Mouse (Mus musculus) liver, adult (tissue): ENCODE measurements around the gene Ttc39d.

Source experiments
- GATA4 ChIP-seq: IDR thresholded peaks from 2 replicates; pipeline ENCODE4 v1.6.1; 2014; ENCODE audit warnings: mild to moderate bottlenecking, low read length; ENCODE audit not compliant: insufficient replicate concordance

Gene Ttc39d

DNA sequence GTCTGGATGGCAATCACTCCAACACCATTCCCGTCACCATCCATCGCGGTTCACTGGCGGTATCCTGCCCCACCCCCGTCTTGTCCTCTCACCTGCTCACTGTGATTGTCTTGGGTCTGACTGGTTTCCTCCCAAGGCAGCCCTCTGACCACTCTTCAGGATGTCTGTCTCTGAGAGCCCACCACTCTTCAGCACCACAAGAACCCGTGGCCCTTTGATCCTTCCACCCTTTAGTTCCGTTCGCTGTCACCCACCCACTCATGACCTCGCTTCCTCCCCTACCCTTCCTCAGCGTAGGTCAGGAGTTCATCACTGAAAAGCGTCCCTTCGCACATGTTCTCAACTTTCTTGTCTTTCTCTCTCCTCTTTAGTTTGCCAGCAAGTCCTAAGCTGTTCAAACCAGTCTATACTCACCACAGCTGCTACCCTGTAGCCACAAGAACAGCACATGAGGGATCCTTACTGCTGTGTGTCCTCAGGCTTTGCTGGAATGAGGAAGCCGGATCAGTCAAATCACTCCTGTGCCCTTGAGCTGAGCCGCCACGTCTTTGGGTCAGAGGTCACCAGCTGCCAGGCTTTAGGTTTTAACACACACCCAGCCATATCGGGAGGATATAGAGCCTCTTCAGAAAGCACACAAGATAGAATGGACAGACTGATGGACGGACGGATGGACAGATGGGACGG lies 32.4 kb upstream of the Ttc39d start:
- no peak for TF ChIP-seq GATA4

DNA sequence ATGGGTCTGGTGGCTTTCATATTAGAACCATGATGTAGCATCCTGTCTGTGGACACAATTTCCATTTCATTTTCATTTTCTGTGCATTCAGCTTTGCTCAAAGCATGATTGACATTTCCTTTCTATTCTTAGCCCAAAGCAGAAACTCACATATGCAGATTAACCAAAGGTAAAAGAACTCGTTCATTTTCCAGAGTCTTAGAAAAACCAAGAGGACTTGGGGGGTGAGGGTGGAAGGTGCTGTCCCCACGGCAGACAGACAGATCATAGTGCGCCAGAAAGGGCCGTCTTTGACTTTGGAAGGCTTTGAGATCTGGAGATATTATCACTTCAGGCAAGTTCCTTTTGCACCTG lies 31.9 kb upstream of the Ttc39d start:
- no peak for TF ChIP-seq GATA4

DNA sequence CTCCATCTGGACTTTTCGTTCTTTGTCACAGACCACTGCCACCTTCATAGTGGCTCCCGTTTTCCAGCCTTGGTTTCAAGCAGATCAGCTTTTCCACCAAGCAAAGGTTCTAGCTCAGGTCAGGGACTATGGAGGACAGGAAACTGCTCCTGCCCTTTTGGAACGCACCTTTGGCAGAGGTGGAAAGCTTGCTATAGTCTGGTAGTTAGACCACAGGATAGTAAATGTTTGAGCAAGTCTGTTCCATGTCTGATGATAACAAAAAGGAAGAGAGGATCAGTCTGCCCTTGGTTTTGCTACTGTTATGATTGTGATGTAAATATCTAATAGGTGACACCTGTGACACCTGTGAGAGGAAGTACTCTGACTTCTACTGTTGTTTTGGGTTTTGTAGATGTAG lies 31.3 kb upstream of the Ttc39d start:
- no peak for TF ChIP-seq GATA4

DNA sequence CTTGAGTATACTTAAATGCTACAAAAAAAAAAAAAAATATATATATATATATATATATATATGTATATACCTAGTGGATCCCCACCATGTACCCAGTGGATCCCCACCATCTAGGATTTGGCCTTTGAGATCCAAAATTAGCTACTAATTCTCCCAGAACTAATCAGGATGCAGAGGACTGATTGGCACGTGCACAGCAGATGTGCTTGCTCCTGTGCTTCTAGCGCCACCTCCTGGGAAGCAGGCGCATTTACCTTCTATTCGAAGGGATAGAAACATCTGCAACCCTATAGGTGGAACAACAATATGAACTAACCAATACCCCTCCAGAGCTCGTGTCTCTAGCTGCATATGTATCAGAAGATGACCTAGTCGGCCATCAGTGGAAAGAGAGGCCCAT lies 27.3 kb upstream of the Ttc39d start:
- TF ChIP-seq GATA4, result no peak

DNA sequence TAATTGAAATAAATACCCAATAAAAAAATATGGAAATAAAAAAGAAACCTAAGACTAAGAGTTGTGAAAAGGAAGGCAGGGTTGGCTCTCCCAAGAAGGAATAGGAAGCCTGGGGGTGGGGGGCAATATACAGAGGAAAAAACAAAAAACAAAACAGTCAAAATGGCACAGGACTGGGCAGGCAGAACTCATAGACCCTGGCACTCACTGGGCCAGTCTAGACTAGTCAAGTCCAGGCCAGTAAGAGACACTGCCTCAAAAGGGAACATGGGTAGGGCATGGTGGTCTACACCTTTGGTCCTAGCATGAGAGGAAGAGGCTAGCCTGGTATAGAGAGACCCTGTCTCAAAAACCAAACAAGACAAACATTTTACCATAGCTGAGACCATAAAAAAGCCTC lies 26.8 kb upstream of the Ttc39d start:
- TF ChIP-seq GATA4, result no peak

DNA sequence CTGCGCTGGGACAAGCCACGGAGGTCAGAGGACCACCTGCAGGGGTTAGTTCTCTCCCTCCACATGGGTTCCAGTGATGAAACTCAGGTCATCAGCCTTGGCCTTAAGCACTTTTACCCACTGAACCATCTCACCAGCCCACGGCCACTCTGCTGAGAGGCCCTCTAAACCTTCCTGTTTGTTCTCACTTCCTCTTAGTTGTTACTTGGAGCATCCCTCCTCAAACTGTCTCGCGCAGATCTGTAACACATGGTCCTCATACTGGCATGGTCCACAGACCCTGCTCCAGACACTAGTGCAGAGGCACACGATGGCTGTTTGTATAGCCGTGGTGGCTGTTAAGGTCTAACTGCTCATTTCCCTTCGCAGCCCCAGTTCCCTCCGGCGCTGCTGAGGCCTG lies 23.6 kb upstream of the Ttc39d start:
- no peak for TF ChIP-seq GATA4

DNA sequence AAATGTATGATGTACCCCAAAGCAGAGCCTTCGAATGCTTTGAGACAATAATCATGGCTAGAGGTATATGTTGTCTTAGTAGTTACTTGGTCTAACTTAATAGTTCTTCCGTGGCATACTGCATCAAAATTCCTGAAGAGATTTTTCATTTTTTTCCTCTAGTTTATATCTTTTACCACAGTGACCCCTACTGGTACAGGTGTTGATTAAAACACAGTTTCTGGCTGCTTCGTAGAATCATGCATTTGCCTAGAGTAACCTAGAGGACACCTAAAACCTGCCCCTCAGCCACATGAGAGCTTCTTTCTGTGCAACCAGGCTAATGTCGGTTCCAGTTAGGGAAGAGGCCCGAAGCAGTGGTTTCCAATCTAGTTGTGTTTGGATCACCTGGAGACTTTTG lies 14.2 kb upstream of the Ttc39d start:
- no peak for TF ChIP-seq GATA4

DNA sequence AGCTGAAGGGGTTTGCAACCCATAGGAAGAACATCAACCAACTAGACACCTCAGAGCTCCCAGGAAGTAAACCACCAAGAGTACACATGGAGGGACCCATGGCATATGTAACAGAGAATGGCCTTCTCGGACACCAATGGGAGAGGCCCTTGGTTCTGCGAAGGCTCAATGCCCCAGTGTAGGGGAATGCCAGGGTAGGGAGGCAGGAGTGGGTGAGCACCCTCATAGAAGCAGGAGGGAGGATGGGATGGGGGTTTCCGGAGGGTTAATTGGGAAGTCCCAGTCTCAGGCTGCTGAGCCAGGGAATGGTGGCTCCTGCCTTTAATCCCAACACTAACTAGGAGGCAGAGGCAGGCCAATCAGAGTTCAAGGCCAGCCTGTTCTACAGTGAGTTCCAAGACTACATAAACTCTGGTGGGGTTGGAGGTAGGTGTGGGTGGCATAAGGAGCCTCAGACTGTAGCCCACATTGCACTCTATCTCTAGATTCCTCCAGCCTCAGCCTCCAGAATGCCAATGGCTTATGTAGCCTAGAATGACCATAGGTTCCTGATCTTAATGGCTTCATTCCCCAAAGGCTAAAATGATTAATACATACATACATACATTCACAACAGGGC lies 8.0 kb upstream of the Ttc39d start:
- no peak for TF ChIP-seq GATA4

DNA sequence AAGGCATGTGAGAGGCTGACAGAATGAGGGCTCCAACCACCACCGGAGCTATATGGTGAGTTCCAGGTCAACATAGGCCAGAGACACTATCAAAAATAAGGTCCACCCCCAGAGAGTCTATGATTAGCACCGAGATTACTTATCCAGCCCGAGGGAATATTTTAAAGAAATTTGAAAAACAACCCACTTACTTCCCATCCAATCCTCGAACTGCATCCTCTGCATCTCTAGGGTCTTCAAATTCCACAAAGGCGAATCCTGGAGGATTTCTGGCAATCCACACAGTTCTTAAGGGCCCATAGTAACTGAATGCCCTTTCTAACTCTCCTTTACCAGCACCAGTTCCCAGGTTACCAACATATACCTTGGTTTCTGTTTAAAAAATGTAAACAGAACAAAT lies 1.6 kb upstream of the Ttc39d start:
- no peak for TF ChIP-seq GATA4

DNA sequence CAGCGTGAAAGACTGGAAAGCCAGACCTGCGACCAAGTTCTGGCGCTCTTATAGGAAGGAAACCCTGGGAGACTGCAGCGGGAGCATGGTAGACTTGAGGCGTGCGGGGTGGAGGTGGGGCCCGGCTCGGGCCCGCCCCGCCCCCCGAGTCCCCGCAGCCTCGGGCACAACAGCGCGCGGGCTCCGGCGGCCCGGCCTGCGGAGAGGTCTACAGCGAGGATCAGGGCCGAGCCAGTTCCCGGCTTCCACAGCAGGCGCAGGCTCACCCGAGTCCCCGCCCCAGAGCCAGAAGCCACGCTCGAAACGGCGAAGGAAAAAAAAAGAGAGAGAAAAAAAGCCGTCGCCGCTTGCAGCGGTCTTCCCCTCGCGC lies 974 bp upstream of the Ttc39d start:
- no peak for TF ChIP-seq GATA4

DNA sequence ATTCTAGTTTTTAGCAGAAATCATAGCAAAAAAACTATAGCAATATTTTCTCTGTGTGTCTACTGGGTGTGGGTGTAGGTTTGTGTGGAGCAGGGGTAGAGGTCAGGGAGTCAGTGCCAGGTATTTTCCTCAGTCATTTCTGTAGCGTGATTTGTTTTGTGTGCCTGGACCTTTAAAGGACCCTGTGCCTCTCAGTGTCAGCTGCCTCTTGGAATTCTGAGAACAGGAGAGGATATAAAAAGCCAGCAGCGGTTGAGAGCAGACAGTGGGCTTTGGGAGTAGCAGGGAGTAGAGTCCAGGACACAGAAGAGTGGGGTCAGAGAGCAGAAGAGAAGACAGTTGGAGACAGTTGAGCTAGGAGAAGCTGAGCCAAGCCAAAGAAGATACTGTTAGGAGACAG lies 12.9 kb downstream of the Ttc39d start:
- TF ChIP-seq GATA4, result no peak

DNA sequence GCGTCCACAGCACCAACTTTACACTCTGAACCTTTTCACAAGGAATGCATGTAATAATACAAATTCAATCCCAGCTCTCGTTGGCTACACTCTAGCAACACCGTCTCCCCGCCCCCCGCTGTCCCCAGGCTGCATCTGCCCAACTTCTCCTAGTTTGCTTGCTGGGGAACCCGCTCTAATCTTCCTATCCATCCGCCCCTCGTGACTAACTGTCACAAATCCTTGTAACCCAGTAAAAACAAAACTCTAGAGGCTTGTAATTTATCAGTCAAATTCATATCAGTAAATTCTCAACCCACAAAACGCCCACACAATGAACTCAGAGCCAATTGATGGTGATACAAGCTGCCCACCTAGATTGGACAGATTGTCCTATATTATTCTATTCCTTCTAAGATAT lies 13.9 kb downstream of the Ttc39d start:
- TF ChIP-seq GATA4, result no peak

DNA sequence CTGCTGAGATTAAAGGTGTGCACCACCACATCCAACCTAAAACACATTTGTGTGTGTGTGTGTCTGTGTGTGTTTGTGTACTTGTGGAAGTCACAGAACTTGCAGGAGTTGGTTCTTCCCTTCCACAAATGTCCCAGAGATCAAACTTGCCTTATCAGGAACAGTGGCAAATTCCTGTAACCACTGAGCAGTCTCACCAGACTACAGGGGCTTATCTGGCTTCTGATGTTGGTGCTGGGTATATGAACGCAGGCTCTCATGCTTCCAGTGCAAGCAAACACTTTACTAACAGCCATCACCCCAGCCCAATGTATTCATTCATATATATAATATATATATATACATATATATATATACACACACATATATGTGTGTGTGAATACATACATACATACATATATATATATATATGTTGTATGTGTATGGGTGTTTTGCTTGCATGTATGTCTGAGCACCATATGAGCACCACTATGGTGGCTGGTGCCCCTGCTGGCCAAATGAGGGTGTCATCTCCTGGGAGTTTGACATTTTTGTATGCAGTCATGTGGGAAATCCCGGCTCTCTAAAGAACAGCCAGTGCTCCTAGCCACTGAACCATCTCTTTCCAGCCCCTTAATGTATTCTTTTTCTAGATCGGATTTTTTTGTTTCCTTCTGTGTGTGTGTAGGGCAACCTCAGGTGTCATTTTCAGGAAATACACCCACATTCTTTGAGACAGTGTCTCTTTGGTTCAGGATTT lies 14.8 kb downstream of the Ttc39d start:
- no peak for TF ChIP-seq GATA4

DNA sequence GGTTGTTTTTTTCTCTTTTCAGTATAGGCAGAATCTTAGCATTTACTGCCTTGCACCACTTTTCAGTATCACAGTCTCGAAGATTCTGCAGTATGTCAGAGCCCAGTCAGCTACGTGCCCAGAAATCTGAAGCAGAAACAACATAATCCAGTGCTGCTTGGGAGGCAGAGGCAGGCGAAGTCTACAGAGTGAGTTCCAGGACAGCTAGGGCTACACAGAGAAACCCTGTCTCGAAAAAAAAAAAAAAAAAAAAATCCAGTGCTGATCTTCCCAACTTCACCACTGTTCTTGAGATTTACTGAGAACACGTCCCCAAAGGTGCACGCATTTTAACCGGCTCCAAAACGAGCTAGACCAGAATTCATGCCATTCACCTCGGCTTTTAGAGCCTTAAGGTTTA lies 16.6 kb downstream of the Ttc39d start:
- no peak for TF ChIP-seq GATA4

DNA sequence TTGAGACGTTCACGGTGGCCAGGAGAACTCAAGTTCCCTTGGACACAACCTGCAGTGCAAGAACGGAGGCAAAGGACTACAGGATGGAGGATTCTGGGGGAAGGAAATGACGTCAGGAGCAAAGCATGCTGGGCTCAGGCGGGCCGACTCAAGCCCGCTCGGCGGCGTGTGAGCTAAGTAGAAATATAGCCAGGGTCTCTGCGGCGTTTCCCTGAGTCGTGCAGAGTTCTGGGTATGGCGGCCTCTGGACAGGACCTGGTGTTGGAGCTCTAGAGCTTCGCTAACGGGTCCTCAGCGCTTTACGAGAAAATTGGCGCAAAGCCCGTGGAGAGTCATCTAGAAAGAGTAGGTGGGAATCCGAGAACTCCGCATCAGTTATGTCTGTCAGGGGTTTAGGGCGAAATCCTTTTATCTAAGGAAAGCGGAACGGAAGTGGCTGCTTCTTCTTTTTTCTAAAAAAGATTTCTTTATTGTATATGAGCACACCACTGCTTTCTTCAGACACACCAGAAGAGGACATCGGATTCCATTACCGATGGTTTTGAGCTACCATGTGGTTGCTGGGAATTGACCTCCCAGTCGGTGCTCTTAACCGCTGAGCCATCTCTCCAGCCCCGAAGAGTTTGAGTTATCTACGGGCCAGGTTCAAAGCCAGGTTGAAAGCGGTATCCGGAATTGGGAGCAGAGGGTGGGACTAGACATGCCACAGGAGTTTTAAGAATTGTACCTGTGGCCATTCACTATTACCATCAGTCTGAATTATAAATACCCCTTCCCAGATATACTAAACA lies 17.3 kb downstream of the Ttc39d start, which contains the start of gene Gemin6:
Gene Gemin6, plus strand, starts transcription at position 116 of the 791 bp plus-strand sequence.
- no peak for TF ChIP-seq GATA4

DNA sequence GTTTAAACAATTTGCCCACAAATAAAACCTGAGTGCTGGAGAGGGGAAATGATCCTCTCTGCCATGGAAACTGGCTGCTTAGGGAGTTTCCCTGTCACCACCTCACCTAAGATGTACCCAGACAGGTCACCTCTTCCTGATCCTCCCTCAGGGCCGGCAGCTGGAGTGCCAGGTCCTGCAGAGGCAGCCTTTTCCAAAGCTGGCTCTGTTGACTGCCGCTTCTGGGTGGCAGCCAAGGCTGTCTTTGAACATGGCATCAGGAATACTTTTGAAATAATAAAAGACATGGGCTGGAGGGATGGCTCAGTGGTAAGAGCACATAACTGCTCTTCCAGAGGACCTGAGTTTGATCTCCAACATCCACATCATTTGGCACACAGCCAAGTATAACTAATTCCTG lies 22.1 kb downstream of the Ttc39d start:
- no peak for TF ChIP-seq GATA4
